Mouse (Mus musculus) heart, embryonic 16.5 days (tissue): Measurements from ENCODE around the gene Atp1a1. TPM values are rescaled to one million over a fixed set of nuclear protein-coding genes. Genes with fewer than 3 reads are reported as not detected.

Source experiments
- ATAC-seq: fragments of 200-750 bp; cut with Nextera tagmentation; replicated peaks from 2 replicates; pipeline ENCODE4 v1.8.0; 2017; ENCODE audit warnings: moderate number of reproducible peaks; ENCODE audit not compliant: insufficient read depth, low FRiP score; ENCODE audit errors: extremely low read depth
- H3K27ac ChIP-seq: fragments of 300-500 bp; sonication (generic); 2 replicates; pipeline ENCODE4 v1.5.1; 2014; ENCODE audit warnings: mild to moderate bottlenecking, low read length, control low read depth, moderate library complexity
- H3K27me3 ChIP-seq: fragments of 300-500 bp; sonication (generic); 2 replicates; pipeline ENCODE4 v1.6.1; 2014; ENCODE audit warnings: low read length, mixed read lengths; ENCODE audit not compliant: control insufficient read depth, insufficient read depth
- H3K36me3 ChIP-seq: fragments of 300-500 bp; sonication (generic); 2 replicates; pipeline ENCODE4 v1.6.1; 2014; ENCODE audit not compliant: control insufficient read depth, insufficient read depth
- H3K4me1 ChIP-seq: fragments of 300-500 bp; sonication (generic); 2 replicates; pipeline ENCODE4 v1.6.1; 2014; ENCODE audit warnings: low read length, mixed read lengths; ENCODE audit not compliant: control insufficient read depth, insufficient read depth
- H3K4me2 ChIP-seq: fragments of 300-500 bp; sonication (generic); 2 replicates; pipeline ENCODE4 v1.6.1; 2014; ENCODE audit warnings: low read depth, mild to moderate bottlenecking, control low read depth, low read length
- H3K4me3 ChIP-seq: fragments of 300-500 bp; sonication (generic); 2 replicates; pipeline ENCODE4 v1.5.1; 2014; ENCODE audit warnings: mild to moderate bottlenecking, control low read depth, low read length
- H3K9ac ChIP-seq: fragments of 300-500 bp; sonication (generic); 2 replicates; pipeline ENCODE4 v1.6.1; 2014; ENCODE audit warnings: low read length, control low read depth
- H3K9me3 ChIP-seq: fragments of 300-500 bp; sonication (generic); replicated peaks from 2 replicates; pipeline ENCODE4 v1.6.1; 2016; ENCODE audit warnings: low read length; ENCODE audit not compliant: control insufficient read depth
- WGBS: fragments of 180-500 bp; shearing (Covaris S2); extraction: QIAGEN DNeasy Blood & Tissue Kit; methylation state at CpG from one replicate; pipeline ENCODE4 v1.1.7; 2014; 5-methylcytosine and 5-hydroxymethylcytosine counted together
- polyA plus RNA-seq: library from polyadenylated mRNA; unstranded; fragments of >200 nt; fragmentation: Nextera tagmentation; extraction: Ambion mirVana; gene quantifications from 2 replicates; pipeline ENCODE4 v1.2.1, GENCODE M21; 2015

The Atp1a1 gene
- polyA plus RNA-seq, 1 experiment from 2014 or later, result 335 TPM

DNA sequence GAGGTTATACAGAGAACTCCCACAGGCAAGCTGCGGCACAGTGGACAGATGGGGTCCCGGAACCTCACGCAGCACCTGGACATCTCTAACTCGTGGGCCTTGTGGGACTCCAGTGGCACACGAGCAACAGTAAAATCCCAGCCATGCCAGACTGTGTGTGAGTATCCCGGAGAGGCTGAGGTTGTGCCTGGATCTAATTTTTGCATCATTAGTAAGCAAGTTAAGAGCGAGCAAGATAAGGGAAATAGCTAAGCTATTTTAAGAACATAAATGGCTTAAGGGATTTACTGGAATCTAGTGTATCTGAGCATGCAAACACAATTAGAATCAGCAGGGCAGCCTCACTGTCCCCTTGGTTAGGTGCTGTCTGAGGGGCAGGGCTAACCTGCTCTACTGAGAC, 16.2 kb downstream of the Atp1a1 start:
- Histone ChIP-seq H3K27ac (peak overlapping the region; percentile 87), H3K4me1 (peaks cover 42% of the 10 kb centered on the region), H3K4me3 (no peak overlapping the region), H3K9me3 (no peaks in the 10 kb centered on the region), H3K9ac (peak overlapping the region; percentile 55), H3K36me3 (peaks cover 93% of the 10 kb centered on the region), H3K4me2 (peak overlapping the region; percentile 29; the same call in 1 of the 2 replicates), H3K27me3 (no peaks in the 10 kb centered on the region)
- peak; percentile 65 for ATAC-seq
- WGBS, result 43% methylated on average over 7 of the region's 7 CpGs

- 85% methylated on average over 12 of the region's 12 CpGs for WGBS
- Histone ChIP-seq H3K36me3 (peaks cover 96% of the 10 kb centered on the region), H3K4me1 (peaks cover 32% of the 10 kb centered on the region), H3K9me3 (no peaks in the 10 kb centered on the region), H3K4me3 (no peak overlapping the region), H3K4me2 (no peak overlapping the region), H3K27me3 (no peaks in the 10 kb centered on the region), H3K9ac (no peak overlapping the region), H3K27ac (peak overlapping the region; percentile 43; the same call in 1 of the 2 replicates)
- ATAC-seq, result no peak
Measured at GRCm38 (mm10) chr3:101586794-101587193, 17.7 kb downstream of the Atp1a1 start.

GRCm38 (mm10) chr3:101578072-101578471, 26.4 kb downstream of the Atp1a1 start:
- Histone ChIP-seq H3K9ac (no peak overlapping the region), H3K27ac (peak overlapping the region; percentile 52)
- WGBS, result 59% methylated on average over 3 of the region's 3 CpGs

DNA sequence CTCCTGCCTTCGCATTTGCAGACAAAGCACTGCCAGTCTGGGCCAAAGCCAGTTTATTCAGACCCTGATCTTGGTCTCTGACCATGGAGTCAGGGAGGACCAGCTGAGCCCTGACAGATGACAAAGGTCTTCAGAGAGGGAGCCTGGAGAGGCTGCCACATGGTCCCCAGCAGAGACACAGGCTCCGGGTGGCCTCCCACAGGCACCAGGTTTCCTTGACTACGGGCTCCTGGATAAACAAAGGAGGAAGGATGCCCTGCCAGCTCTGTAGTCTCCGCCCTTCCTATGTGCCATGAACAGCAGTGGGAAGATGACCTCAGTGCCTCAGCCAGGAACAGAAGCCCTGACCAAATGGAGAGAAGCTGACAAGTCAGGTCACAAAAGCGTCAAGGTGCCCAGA, 27.1 kb downstream of the Atp1a1 start:
- no peak overlapping the region for H3K4me3 ChIP-seq
- H3K9me3 ChIP-seq, result no peaks in the 10 kb centered on the region
- H3K27me3 ChIP-seq, result no peaks in the 10 kb centered on the region
- peaks cover 10% of the 10 kb centered on the region; the same call in 1 of the 2 replicates for H3K4me1 ChIP-seq
- peaks cover 74% of the 10 kb centered on the region for H3K36me3 ChIP-seq
- ATAC-seq, result no peak
- no peak overlapping the region for H3K4me2 ChIP-seq
- no peak overlapping the region for H3K9ac ChIP-seq
- 57% methylated on average over 5 of the region's 5 CpGs for WGBS
- peak overlapping the region; percentile 10; the same call in 1 of the 2 replicates for H3K27ac ChIP-seq

More at GRCm38 (mm10) chr3:101578072-101578471, 26.4 kb downstream of the Atp1a1 start:
- ATAC-seq, result no peak
- no peak overlapping the region for H3K4me2 ChIP-seq
- peaks cover 81% of the 10 kb centered on the region for H3K36me3 ChIP-seq
- H3K4me3 ChIP-seq, result no peak overlapping the region
- H3K4me1 ChIP-seq, result peaks cover 3% of the 10 kb centered on the region; the same call in 1 of the 2 replicates
- H3K27me3 ChIP-seq, result no peaks in the 10 kb centered on the region
- H3K9me3 ChIP-seq, result no peaks in the 10 kb centered on the region

DNA sequence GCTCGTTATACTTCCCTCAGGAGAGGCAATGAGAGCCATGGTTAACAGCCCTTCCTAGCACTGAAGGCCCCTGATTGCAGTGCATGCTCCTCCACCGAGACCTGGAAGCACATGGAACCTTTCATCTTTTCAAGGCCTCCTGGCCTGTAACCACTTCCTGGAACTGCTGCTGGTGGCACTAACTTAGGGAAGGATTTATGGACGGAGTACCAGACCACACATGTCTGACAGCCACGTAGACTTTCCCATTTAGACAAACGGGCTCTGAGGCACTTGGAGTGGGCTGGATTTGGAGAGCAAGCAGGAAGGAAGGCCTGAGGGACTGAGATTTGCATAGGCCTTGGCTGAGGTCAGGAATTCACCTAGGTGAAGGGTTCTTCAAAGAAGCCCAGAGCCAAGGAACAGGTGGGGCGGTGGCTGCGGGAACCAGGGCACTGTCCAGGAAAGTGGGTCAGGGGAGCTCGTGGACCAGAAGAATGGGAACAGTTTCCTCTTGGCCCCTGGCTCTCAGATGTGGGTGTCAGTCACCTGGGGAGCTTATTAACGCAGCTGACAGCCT, 28.9 kb downstream of the Atp1a1 start:
- H3K4me2 ChIP-seq, result no peak overlapping the region
- peaks cover 18% of the 10 kb centered on the region for H3K4me1 ChIP-seq
- no peak overlapping the region; the same call in 1 of the 2 replicates for H3K9ac ChIP-seq
- H3K9me3 ChIP-seq, result no peaks in the 10 kb centered on the region
- no peak for ATAC-seq
- H3K27ac ChIP-seq, result no peak overlapping the region
- WGBS, result 61% methylated on average over 9 of the region's 9 CpGs
- H3K27me3 ChIP-seq, result no peaks in the 10 kb centered on the region
- peaks cover 56% of the 10 kb centered on the region for H3K36me3 ChIP-seq
- no peak overlapping the region for H3K4me3 ChIP-seq

GRCm38 (mm10) chr3:101574463-101575193, 29.9 kb downstream of the Atp1a1 start:
- WGBS, result 78% methylated on average over 3 of the region's 3 CpGs
- Histone ChIP-seq H3K36me3 (peaks cover 46% of the 10 kb centered on the region), H3K9me3 (no peaks in the 10 kb centered on the region), H3K4me1 (peaks cover 18% of the 10 kb centered on the region), H3K9ac (no peak overlapping the region), H3K4me3 (no peak overlapping the region), H3K27ac (no peak overlapping the region), H3K4me2 (no peak overlapping the region), H3K27me3 (no peaks in the 10 kb centered on the region)
- no peak for ATAC-seq

GRCm38 (mm10) chr3:101572991-101573390, 31.5 kb downstream of the Atp1a1 start:
- Histone ChIP-seq H3K36me3 (peaks cover 30% of the 10 kb centered on the region), H3K4me2 (no peak overlapping the region), H3K27ac (peak overlapping the region; percentile 21), H3K4me1 (peaks cover 18% of the 10 kb centered on the region), H3K4me3 (no peak overlapping the region), H3K27me3 (no peaks in the 10 kb centered on the region), H3K9me3 (no peaks in the 10 kb centered on the region), H3K9ac (peak overlapping the region; percentile 33)
- ATAC-seq, result 0 out of 2 replicates have a peak, but pooled peaks have one; percentile 24
- WGBS, result 52% methylated on average over 5 of the region's 5 CpGs

DNA sequence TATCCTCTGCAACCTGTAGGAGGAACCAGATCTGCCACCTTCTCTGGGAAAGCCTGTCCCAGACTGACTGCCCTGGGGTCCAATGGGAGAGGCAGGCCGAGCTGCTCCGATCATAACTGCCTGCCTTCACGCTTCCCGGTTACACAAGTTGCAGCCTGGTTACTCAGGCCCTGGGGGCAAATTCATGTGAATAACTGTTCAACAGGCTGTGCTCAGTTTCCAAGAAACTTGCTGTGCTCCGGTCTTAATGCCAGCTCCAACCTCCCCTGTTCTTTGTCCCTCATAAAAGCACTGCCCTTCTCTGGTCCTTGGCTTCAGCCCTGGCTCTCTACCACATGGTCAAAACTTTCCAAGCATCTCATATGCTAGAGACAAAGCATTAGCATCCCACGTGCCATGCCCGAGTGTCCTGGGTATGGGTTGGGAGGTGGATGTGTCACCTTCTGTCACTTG, 32.3 kb downstream of the Atp1a1 start:
- Histone ChIP-seq H3K9me3 (no peaks in the 10 kb centered on the region), H3K4me2 (no peak overlapping the region), H3K27ac (peak overlapping the region; percentile 21), H3K9ac (0 out of 2 replicates have a peak overlapping the region, but pooled peaks have one; percentile 25), H3K36me3 (peaks cover 22% of the 10 kb centered on the region), H3K4me3 (no peak overlapping the region), H3K27me3 (no peaks in the 10 kb centered on the region), H3K4me1 (peaks cover 18% of the 10 kb centered on the region)
- ATAC-seq, result no peak
- 53% methylated on average over 7 of the region's 7 CpGs for WGBS

- Histone ChIP-seq H3K9me3 (no peaks in the 10 kb centered on the region), H3K4me2 (no peak overlapping the region), H3K36me3 (peaks cover 16% of the 10 kb centered on the region), H3K27me3 (no peaks in the 10 kb centered on the region), H3K4me3 (no peak overlapping the region), H3K27ac (peak overlapping the region; percentile 21), H3K4me1 (peaks cover 18% of the 10 kb centered on the region), H3K9ac (0 out of 2 replicates have a peak overlapping the region, but pooled peaks have one; percentile 25)
- no peak for ATAC-seq
- WGBS, result 67% methylated on average over 8 of the region's 8 CpGs
Measured at GRCm38 (mm10) chr3:101571515-101572130, 32.9 kb downstream of the Atp1a1 start.
